Mouse (Mus musculus): ENCODE data around the gene Dmap1. TPM values are rescaled to one million over a fixed set of nuclear protein-coding genes. Genes with fewer than 3 reads are reported as not detected.

The Dmap1 gene
- polyA plus RNA-seq, 1 experiment = 20.5 TPM

DNA sequence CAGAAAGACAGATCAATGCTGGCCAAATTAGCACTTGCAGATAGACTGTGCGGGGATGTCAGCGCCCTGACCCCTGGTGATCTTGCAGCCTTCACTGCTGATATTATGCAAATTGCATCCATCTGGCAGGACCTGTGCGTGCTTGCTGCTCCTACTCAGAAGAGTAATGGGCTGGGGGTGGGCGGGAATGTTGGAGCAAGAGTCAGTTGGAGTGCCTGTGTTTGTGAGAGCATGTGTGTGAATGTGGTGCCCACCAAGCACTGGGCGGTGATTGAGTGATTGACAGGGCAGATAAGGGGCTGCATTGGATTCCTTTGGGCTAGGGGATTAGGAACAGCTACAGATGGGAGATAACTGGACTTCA is 26.6 kb downstream of the Dmap1 start:
- H3K36me3 ChIP-seq (ENCODE audit: control insufficient read depth, insufficient read depth, low read length) = no peaks in the 10 kb centered on the region
- WGBS = 92% methylated on average over 5 of the region's 5 CpGs
- TF ChIP-seq CTCF (IDR thresholded peaks at IDR 0.05; ENCODE audit: extremely low read depth, insufficient read length, insufficient replicate concordance, low read depth, low read length) = no peak
- TF ChIP-seq POLR2A (IDR thresholded peaks at IDR 0.05; ENCODE audit: low read depth, low read length) = no peak
- H3K4me1 ChIP-seq (ENCODE audit: control insufficient read depth, insufficient read depth, insufficient read length, low read length) = peaks cover 3% of the 10 kb centered on the region; the same call in 1 of the 2 replicates
- no peak overlapping the region for H3K27ac ChIP-seq (ENCODE audit: insufficient read depth, low read depth, low read length)
- no peaks in the 10 kb centered on the region for H3K27me3 ChIP-seq (ENCODE audit: control insufficient read depth, insufficient read depth, low read length)
- H3K4me3 ChIP-seq (ENCODE audit: low read depth, low read length) = no peak overlapping the region

GRCm38 (mm10) chr4:117654703-117655499 is 27.2 kb downstream of the Dmap1 start:
- H3K4me3 ChIP-seq (ENCODE audit: low read depth, low read length) = no peak overlapping the region
- TF ChIP-seq CTCF (IDR thresholded peaks at IDR 0.05; ENCODE audit: extremely low read depth, insufficient read length, insufficient replicate concordance, low read depth, low read length) (no peak), POLR2A (IDR thresholded peaks at IDR 0.05; ENCODE audit: low read depth, low read length) (no peak)
- 83% methylated on average over 9 of the region's 9 CpGs for whole genome bisulfite sequencing

DNA sequence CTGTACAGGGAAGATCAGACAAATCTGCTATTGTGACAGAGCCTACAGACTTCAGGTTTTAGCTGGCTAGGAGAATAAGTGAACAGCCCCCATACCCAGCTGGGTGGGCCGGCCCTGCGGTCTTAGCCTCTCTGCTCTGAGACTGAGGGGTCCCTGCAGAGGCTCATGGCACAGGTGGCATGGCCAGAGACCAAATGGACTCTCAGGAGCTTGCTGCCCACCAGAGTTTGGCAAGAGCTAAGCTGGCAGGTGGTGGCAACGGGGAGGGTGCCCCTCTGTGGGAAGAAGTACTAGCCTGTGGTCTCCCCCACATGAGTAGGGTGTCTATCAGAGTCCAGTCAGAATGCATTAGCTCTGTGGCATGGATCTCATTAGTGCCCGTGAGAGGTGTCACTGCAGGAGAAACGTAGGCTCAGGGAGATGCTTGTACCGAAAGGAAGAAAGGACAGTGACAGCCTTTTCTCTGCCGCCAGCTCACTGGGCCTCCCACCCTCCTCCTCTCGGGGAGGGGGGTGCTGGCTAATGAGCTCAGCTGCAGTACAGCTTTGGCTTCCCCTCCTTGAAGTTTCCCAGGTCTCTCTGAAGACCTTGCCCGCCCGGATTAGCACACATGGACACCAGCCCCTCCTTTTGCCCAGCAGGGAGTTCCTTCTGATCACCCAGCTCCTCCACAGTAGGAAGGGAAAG is 27.9 kb downstream of the Dmap1 start:
- WGBS = 86% methylated on average over 10 of the region's 10 CpGs
- Histone ChIP-seq H3K4me3 (ENCODE audit: low read depth, low read length) (no peak overlapping the region), H3K4me1 (ENCODE audit: control insufficient read depth, insufficient read depth, insufficient read length, low read length) (peaks cover 3% of the 10 kb centered on the region; the same call in 1 of the 2 replicates), H3K36me3 (ENCODE audit: control insufficient read depth, insufficient read depth, low read length) (no peaks in the 10 kb centered on the region), H3K27me3 (ENCODE audit: control insufficient read depth, insufficient read depth, low read length) (no peaks in the 10 kb centered on the region), H3K27ac (ENCODE audit: insufficient read depth, low read depth, low read length) (no peak overlapping the region)
- TF ChIP-seq CTCF (IDR thresholded peaks at IDR 0.05; ENCODE audit: extremely low read depth, insufficient read length, insufficient replicate concordance, low read depth, low read length) (no peak), POLR2A (IDR thresholded peaks at IDR 0.05; ENCODE audit: low read depth, low read length) (no peak)

More at GRCm38 (mm10) chr4:117654703-117655499, 27.2 kb downstream of the Dmap1 start:
- Histone ChIP-seq H3K27ac (ENCODE audit: insufficient read depth, low read depth, low read length) (no peak overlapping the region), H3K27me3 (ENCODE audit: control insufficient read depth, insufficient read depth, low read length) (no peaks in the 10 kb centered on the region), H3K36me3 (ENCODE audit: control insufficient read depth, insufficient read depth, low read length) (no peaks in the 10 kb centered on the region), H3K4me1 (ENCODE audit: control insufficient read depth, insufficient read depth, insufficient read length, low read length) (peaks cover 3% of the 10 kb centered on the region; the same call in 1 of the 2 replicates)

DNA sequence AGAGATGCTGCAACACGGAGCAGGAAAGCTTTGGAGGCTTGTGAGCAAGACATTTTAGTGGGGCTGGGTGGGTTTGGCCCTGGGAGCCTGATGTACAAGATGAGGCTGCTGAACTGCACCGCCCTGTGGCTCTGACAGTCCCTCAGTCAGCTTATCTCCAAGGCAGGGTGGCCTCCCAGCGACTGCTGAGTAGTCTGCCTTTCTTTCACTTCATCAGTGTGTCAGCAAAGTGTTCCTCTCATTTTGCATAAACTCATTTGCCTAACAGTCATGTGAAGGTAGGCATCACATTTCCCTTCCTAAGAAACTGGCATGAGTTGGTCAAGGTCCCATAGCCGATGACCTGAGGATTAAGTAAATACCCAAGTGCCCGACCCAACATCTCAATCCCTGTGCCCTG is 29.3 kb downstream of the Dmap1 start:
- Histone ChIP-seq H3K27ac (ENCODE audit: insufficient read depth, low read depth, low read length) (no peak overlapping the region), H3K4me3 (ENCODE audit: low read depth, low read length) (no peak overlapping the region), H3K36me3 (ENCODE audit: control insufficient read depth, insufficient read depth, low read length) (no peaks in the 10 kb centered on the region), H3K4me1 (ENCODE audit: control insufficient read depth, insufficient read depth, insufficient read length, low read length) (no peaks in the 10 kb centered on the region), H3K27me3 (ENCODE audit: control insufficient read depth, insufficient read depth, low read length) (no peaks in the 10 kb centered on the region)
- TF ChIP-seq POLR2A (IDR thresholded peaks at IDR 0.05; ENCODE audit: low read depth, low read length) (no peak), CTCF (IDR thresholded peaks at IDR 0.05; ENCODE audit: extremely low read depth, insufficient read length, insufficient replicate concordance, low read depth, low read length) (no peak)
- WGBS = 71% methylated on average over 5 of the region's 5 CpGs

DNA sequence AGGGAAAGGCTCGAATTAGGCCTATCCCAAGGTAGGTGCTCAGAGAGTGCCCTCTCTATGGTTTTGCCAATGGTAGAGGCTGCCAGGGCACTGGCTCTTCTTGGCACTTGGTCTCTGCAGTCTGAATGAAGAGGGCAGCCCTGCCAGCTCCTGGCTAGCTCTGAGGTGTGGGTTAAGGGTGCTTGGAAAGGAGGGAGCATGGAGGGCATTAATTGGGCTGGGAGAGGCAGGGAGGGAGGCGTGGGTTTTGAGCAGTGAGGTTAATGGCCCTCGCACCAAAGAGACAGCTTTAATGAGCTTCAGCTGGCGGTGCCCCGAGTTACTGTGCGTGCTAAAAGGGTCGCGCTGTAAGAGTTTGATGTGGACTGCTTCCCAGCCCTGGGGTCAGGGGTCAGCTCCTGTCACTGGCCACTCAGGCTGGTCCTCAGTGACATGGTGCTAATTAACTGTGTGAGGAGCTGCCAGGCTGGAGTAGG is 30.4 kb downstream of the Dmap1 start:
- TF ChIP-seq CTCF (IDR thresholded peaks at IDR 0.05; ENCODE audit: extremely low read depth, insufficient read length, insufficient replicate concordance, low read depth, low read length) = no peak
- WGBS = 82% methylated on average over 8 of the region's 8 CpGs

GRCm38 (mm10) chr4:117646926-117647755 is 34.9 kb downstream of the Dmap1 start:
- TF ChIP-seq CTCF (IDR thresholded peaks at IDR 0.05; ENCODE audit: extremely low read depth, insufficient read length, insufficient replicate concordance, low read depth, low read length) (no peak), POLR2A (IDR thresholded peaks at IDR 0.05; ENCODE audit: low read depth, low read length) (no peak)
- Histone ChIP-seq H3K4me1 (ENCODE audit: control insufficient read depth, insufficient read depth, insufficient read length, low read length) (peaks cover 16% of the 10 kb centered on the region), H3K4me3 (ENCODE audit: low read depth, low read length) (no peak overlapping the region), H3K36me3 (ENCODE audit: control insufficient read depth, insufficient read depth, low read length) (no peaks in the 10 kb centered on the region), H3K27me3 (ENCODE audit: control insufficient read depth, insufficient read depth, low read length) (no peaks in the 10 kb centered on the region), H3K27ac (ENCODE audit: insufficient read depth, low read depth, low read length) (no peak overlapping the region)
- WGBS = 88% methylated on average over 23 of the region's 23 CpGs

More for the DNA sequence above, 30.4 kb downstream of the Dmap1 start:
- Histone ChIP-seq H3K36me3 (ENCODE audit: control insufficient read depth, insufficient read depth, low read length) (no peaks in the 10 kb centered on the region), H3K27ac (ENCODE audit: insufficient read depth, low read depth, low read length) (no peak overlapping the region), H3K4me3 (ENCODE audit: low read depth, low read length) (no peak overlapping the region), H3K4me1 (ENCODE audit: control insufficient read depth, insufficient read depth, insufficient read length, low read length) (peaks cover under 1% of the 10 kb centered on the region), H3K27me3 (ENCODE audit: control insufficient read depth, insufficient read depth, low read length) (no peaks in the 10 kb centered on the region)
